Mouse (Mus musculus) heart, embryonic 15.5 days (tissue): ENCODE measurements around the gene Hoxa7. TPM values are rescaled to one million over a fixed set of nuclear protein-coding genes. Genes with fewer than 3 reads are reported as not detected.

Source experiments
- ATAC-seq: fragments of 200-750 bp; cut with Nextera tagmentation; replicated peaks from 2 replicates; pipeline ENCODE4 v1.8.0; 2017; ENCODE audit warnings: low read depth, moderate TSS enrichment; ENCODE audit not compliant: insufficient number of reproducible peaks, insufficient read depth, low FRiP score
- H3K27ac ChIP-seq: fragments of 300-500 bp; sonication (generic); 2 replicates; pipeline ENCODE4 v1.5.1; 2015; ENCODE audit warnings: mild to moderate bottlenecking, inconsistent platforms
- H3K27me3 ChIP-seq: fragments of 300-500 bp; sonication (generic); 2 replicates; pipeline ENCODE4 v1.6.1; 2015; ENCODE audit warnings: inconsistent platforms
- H3K36me3 ChIP-seq: fragments of 300-500 bp; sonication (generic); 2 replicates; pipeline ENCODE4 v1.6.1; 2015; ENCODE audit warnings: mild to moderate bottlenecking, inconsistent platforms
- H3K4me1 ChIP-seq: fragments of 300-500 bp; sonication (generic); replicated peaks from 2 replicates; pipeline ENCODE4 v1.6.1; 2015; ENCODE audit warnings: inconsistent platforms
- H3K4me2 ChIP-seq: fragments of 300-500 bp; sonication (generic); 2 replicates; pipeline ENCODE4 v1.6.1; 2015; ENCODE audit warnings: inconsistent platforms, mild to moderate bottlenecking, moderate library complexity
- H3K4me3 ChIP-seq: fragments of 300-500 bp; sonication (generic); 2 replicates; pipeline ENCODE4 v1.5.1; 2015; ENCODE audit warnings: mild to moderate bottlenecking, inconsistent platforms
- H3K9ac ChIP-seq: fragments of 300-500 bp; sonication (generic); 2 replicates; pipeline ENCODE4 v1.6.1; 2015; ENCODE audit warnings: mild to moderate bottlenecking, inconsistent platforms
- H3K9me3 ChIP-seq: fragments of 300-500 bp; sonication (generic); replicated peaks from 2 replicates; pipeline ENCODE4 v1.6.1; 2016; ENCODE audit warnings: inconsistent platforms
- WGBS: fragments of 180-500 bp; shearing (Covaris S2); methylation state at CpG from one replicate; pipeline ENCODE4 v1.1.7; 2015; ENCODE audit warnings: mixed read lengths; 5-methylcytosine and 5-hydroxymethylcytosine counted together
- polyA plus RNA-seq: library from polyadenylated mRNA; unstranded; fragments of >200 nt; fragmentation: Nextera tagmentation; extraction: Ambion mirVana; gene quantifications from 2 replicates; pipeline ENCODE4 v1.2.1, GENCODE M21; 2015

Hoxa7 gene
- polyA plus RNA-seq, 1 experiment from 2014 or later, result 0.54 TPM

- Histone ChIP-seq H3K9ac (no peak overlapping the region), H3K9me3 (no peaks in the 10 kb centered on the region), H3K36me3 (no peaks in the 10 kb centered on the region), H3K4me3 (peak overlapping the region; percentile 25), H3K4me1 (peaks cover 20% of the 10 kb centered on the region), H3K27ac (no peak overlapping the region), H3K27me3 (peaks cover 99% of the 10 kb centered on the region), H3K4me2 (peak overlapping the region; percentile 30)
- 3% methylated on average over 23 of the region's 23 CpGs for WGBS
- ATAC-seq, result no peak
Measured at GRCm38 (mm10) chr6:52244471-52245039, 22.9 kb upstream of the Hoxa7 start.

GRCm38 (mm10) chr6:52243681-52244121 lies 22.0 kb upstream of the Hoxa7 start:
- no peak overlapping the region for H3K9ac ChIP-seq
- no peaks in the 10 kb centered on the region for H3K9me3 ChIP-seq
- ATAC-seq, result no peak
- peaks cover 98% of the 10 kb centered on the region for H3K27me3 ChIP-seq
- 2% methylated on average over 12 of the region's 12 CpGs for WGBS
- no peak overlapping the region for H3K4me3 ChIP-seq
- no peak overlapping the region for H3K4me2 ChIP-seq
- peaks cover 15% of the 10 kb centered on the region for H3K4me1 ChIP-seq
- H3K27ac ChIP-seq, result no peak overlapping the region
- H3K36me3 ChIP-seq, result no peaks in the 10 kb centered on the region

DNA sequence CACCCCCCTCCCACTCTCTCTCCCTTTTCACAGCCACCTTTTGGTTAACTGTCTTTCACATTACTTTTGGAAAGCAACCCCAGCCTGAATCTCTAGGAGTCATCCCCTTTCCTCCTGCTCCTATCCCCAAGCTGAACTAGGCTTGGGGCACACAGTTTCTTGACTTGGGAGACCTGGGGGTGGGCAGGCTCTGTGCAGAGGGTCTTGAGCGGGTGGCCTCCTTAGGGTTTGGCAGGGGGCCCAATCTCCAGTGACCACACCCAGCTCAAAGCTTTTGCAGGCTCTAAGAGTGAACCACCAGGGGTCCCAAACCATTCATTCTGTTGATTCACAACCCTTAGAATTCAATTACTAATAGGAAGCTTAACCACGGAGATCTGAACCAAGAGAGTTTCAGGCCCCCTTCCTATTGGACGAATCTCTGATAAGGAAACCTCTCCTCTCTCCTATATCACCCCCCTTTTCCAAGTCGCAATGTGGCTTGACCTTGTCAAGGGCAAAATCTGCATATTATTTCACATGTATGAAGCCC lies 21.2 kb upstream of the Hoxa7 start:
- H3K4me3 ChIP-seq, result no peak overlapping the region
- H3K27me3 ChIP-seq, result peaks cover 98% of the 10 kb centered on the region
- WGBS, result 7% methylated on average over 4 of the region's 4 CpGs
- no peak overlapping the region for H3K27ac ChIP-seq
- no peaks in the 10 kb centered on the region for H3K36me3 ChIP-seq
- H3K4me1 ChIP-seq, result peaks cover 15% of the 10 kb centered on the region
- no peak for ATAC-seq
- H3K9ac ChIP-seq, result no peak overlapping the region
- no peaks in the 10 kb centered on the region for H3K9me3 ChIP-seq
- H3K4me2 ChIP-seq, result no peak overlapping the region

DNA sequence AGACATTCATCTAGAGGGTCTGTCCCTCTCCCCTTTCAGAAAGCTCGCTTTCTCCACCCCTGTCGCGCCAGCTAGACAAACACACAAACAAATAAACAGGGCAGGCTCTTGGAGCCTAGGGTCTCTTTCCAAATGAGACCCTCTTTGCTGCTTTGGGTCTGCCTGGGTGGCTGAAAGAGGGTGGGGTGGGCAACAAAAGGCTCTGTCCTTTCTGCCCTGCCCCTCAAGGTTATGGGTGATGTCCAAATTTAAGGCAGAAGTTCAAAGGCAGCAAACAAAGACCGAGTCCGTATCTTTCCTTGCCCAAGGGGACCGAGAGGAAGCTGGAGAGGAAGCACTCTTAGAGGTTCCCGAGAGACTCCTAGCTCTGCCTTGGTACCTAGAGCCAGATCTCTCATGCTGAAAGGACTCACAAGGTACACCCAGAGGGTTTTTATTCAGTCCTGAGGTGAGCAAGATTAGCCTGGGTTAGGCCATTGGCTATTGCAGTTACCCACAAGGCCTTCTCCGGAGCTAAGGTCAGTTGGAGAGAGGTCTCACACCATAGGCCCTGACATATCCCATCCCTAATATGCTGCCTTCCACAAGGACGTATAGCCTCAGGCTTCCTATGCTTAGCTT lies 19.5 kb upstream of the Hoxa7 start:
- Histone ChIP-seq H3K9me3 (no peaks in the 10 kb centered on the region), H3K27me3 (peaks cover 99% of the 10 kb centered on the region), H3K9ac (no peak overlapping the region), H3K4me1 (peaks cover 15% of the 10 kb centered on the region), H3K4me3 (no peak overlapping the region), H3K4me2 (no peak overlapping the region), H3K27ac (no peak overlapping the region), H3K36me3 (no peaks in the 10 kb centered on the region)
- 4% methylated on average over 9 of the region's 9 CpGs for WGBS
- ATAC-seq, result no peak

GRCm38 (mm10) chr6:52240389-52241000 lies 18.8 kb upstream of the Hoxa7 start, which contains the start of gene Hoxa10:
Hoxa10 (minus strand) TSS chr6:52240854.
- H3K4me2 ChIP-seq, result peak within 1 kb of the TSS; percentile 43
- ATAC-seq, result 0 out of 2 replicates have a peak, but pooled peaks have one; percentile 33
- no peaks in the 10 kb centered on the region for H3K9me3 ChIP-seq
- 2% methylated on average over 35 of the region's 35 CpGs for WGBS
- no peaks in the 10 kb centered on the region for H3K36me3 ChIP-seq
- H3K9ac ChIP-seq, result no peak within 1 kb of the TSS
- no peak within 1 kb of the TSS for H3K27ac ChIP-seq
- peak within 1 kb of the TSS; percentile 28 for H3K4me3 ChIP-seq
- H3K4me1 ChIP-seq, result peaks cover 10% of the 10 kb centered on the region
- H3K27me3 ChIP-seq, result peaks cover 99% of the 10 kb centered on the region

GRCm38 (mm10) chr6:52239625-52240388 lies 18.2 kb upstream of the Hoxa7 start:
- WGBS, result 3% methylated on average over 30 of the region's 30 CpGs
- Histone ChIP-seq H3K27me3 (peaks cover 99% of the 10 kb centered on the region), H3K4me2 (peak overlapping the region; percentile 43), H3K9me3 (no peaks in the 10 kb centered on the region), H3K36me3 (no peaks in the 10 kb centered on the region), H3K4me1 (peaks cover 4% of the 10 kb centered on the region), H3K27ac (no peak overlapping the region), H3K9ac (no peak overlapping the region), H3K4me3 (peak overlapping the region; percentile 28)
- no peak for ATAC-seq

GRCm38 (mm10) chr6:52238976-52239375 lies 17.3 kb upstream of the Hoxa7 start:
- Histone ChIP-seq H3K4me3 (no peak overlapping the region), H3K27ac (no peak overlapping the region), H3K27me3 (peaks cover 99% of the 10 kb centered on the region), H3K9ac (no peak overlapping the region), H3K4me2 (no peak overlapping the region), H3K36me3 (no peaks in the 10 kb centered on the region), H3K9me3 (no peaks in the 10 kb centered on the region), H3K4me1 (peaks cover 10% of the 10 kb centered on the region)
- ATAC-seq, result no peak
- WGBS, result 7% methylated on average over 7 of the region's 7 CpGs

DNA sequence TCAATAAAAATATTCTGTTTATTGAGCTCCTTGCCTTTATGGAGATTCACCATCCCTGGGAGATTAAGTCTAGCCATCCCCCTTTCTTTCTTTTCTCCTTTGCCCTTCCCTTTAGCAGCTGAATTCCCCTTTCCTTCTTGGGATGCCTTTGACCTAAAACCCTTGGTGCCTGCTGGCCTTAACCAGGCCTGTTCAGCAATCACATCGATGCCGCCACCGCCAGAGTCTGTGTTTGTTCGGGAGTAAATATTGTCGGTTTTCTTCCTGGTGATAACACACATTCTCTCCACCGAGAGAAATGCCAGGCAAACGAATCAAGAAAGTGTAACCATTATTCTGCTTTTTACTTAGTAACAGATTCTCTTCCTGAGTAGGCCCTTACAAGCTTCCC lies 16.5 kb upstream of the Hoxa7 start:
- H3K9ac ChIP-seq, result no peak overlapping the region
- no peaks in the 10 kb centered on the region for H3K36me3 ChIP-seq
- H3K4me3 ChIP-seq, result no peak overlapping the region
- peaks cover 99% of the 10 kb centered on the region for H3K27me3 ChIP-seq
- ATAC-seq, result no peak
- no peak overlapping the region for H3K27ac ChIP-seq
- no peaks in the 10 kb centered on the region for H3K9me3 ChIP-seq
- WGBS, result 5% methylated on average over 7 of the region's 7 CpGs
- H3K4me2 ChIP-seq, result no peak overlapping the region
- peaks cover 12% of the 10 kb centered on the region for H3K4me1 ChIP-seq

DNA sequence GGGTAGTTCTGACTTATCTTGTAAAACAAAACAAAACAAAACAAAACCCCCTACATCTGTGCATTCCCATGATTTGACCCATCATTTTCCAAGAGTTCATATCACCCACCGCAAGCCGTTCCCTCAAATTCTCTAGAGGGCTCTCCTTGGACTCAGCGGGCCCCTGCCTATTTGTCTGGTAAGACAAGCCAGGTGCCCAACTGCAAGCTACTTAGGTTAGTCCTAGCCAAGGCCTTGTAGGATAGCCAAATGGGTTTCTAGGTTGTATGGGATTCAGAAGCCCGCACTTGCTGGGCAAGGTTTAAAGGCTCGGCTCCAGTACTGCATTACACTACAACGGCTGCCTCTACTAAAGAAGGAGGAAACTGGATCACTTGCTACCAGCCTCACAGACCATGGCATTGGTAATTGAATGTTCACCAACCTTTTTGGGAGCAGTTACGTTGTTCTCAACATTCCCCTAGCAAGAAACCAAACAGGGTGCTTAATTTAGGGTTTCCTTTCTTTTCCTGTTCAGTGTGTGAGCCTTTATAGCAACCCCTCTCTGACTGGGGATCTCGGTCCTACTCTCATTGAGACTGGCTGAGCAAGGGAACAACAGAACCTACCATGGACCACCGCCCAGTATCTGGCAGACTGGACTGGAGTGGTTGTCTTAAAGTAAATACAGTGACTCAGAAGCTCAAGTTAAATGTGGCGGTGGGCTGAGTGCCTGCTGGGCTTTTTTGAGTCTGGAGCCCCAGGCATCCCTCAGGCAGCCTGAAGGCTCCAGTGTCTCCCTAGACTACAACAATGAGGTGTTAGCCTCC lies 15.9 kb upstream of the Hoxa7 start:
- Histone ChIP-seq H3K4me3 (no peak overlapping the region), H3K27ac (no peak overlapping the region), H3K27me3 (peaks cover 99% of the 10 kb centered on the region), H3K4me2 (no peak overlapping the region), H3K9me3 (no peaks in the 10 kb centered on the region), H3K36me3 (no peaks in the 10 kb centered on the region), H3K4me1 (peaks cover 12% of the 10 kb centered on the region), H3K9ac (no peak overlapping the region)
- WGBS, result 11% methylated on average over 10 of the region's 10 CpGs
- ATAC-seq, result no peak

- Histone ChIP-seq H3K27ac (no peak overlapping the region), H3K4me2 (no peak overlapping the region), H3K36me3 (no peaks in the 10 kb centered on the region), H3K27me3 (peaks cover 99% of the 10 kb centered on the region), H3K9me3 (no peaks in the 10 kb centered on the region), H3K9ac (no peak overlapping the region), H3K4me1 (peaks cover 14% of the 10 kb centered on the region), H3K4me3 (no peak overlapping the region)
- 14% methylated on average over 3 of the region's 3 CpGs for WGBS
- no peak for ATAC-seq
Measured at GRCm38 (mm10) chr6:52236806-52237205, 15.2 kb upstream of the Hoxa7 start.
